Mouse (Mus musculus) heart, embryonic 15.5 days (tissue): ENCODE measurements around the gene Dmxl2. TPM values are rescaled to one million over a fixed set of nuclear protein-coding genes. Genes with fewer than 3 reads are reported as not detected.

ENCODE experiments used
- ATAC-seq: fragments of 200-750 bp; cut with Nextera tagmentation; replicated peaks from 2 replicates; pipeline ENCODE4 v1.8.0; 2017; ENCODE audit warnings: low read depth, moderate TSS enrichment; ENCODE audit not compliant: insufficient number of reproducible peaks, insufficient read depth, low FRiP score
- H3K27ac ChIP-seq: fragments of 300-500 bp; sonication (generic); 2 replicates; pipeline ENCODE4 v1.5.1; 2015; ENCODE audit warnings: mild to moderate bottlenecking, inconsistent platforms
- H3K27me3 ChIP-seq: fragments of 300-500 bp; sonication (generic); 2 replicates; pipeline ENCODE4 v1.6.1; 2015; ENCODE audit warnings: inconsistent platforms
- H3K36me3 ChIP-seq: fragments of 300-500 bp; sonication (generic); 2 replicates; pipeline ENCODE4 v1.6.1; 2015; ENCODE audit warnings: mild to moderate bottlenecking, inconsistent platforms
- H3K4me1 ChIP-seq: fragments of 300-500 bp; sonication (generic); replicated peaks from 2 replicates; pipeline ENCODE4 v1.6.1; 2015; ENCODE audit warnings: inconsistent platforms
- H3K4me2 ChIP-seq: fragments of 300-500 bp; sonication (generic); 2 replicates; pipeline ENCODE4 v1.6.1; 2015; ENCODE audit warnings: inconsistent platforms, mild to moderate bottlenecking, moderate library complexity
- H3K4me3 ChIP-seq: fragments of 300-500 bp; sonication (generic); 2 replicates; pipeline ENCODE4 v1.5.1; 2015; ENCODE audit warnings: mild to moderate bottlenecking, inconsistent platforms
- H3K9ac ChIP-seq: fragments of 300-500 bp; sonication (generic); 2 replicates; pipeline ENCODE4 v1.6.1; 2015; ENCODE audit warnings: mild to moderate bottlenecking, inconsistent platforms
- H3K9me3 ChIP-seq: fragments of 300-500 bp; sonication (generic); replicated peaks from 2 replicates; pipeline ENCODE4 v1.6.1; 2016; ENCODE audit warnings: inconsistent platforms
- WGBS: fragments of 180-500 bp; shearing (Covaris S2); methylation state at CpG from one replicate; pipeline ENCODE4 v1.1.7; 2015; ENCODE audit warnings: mixed read lengths; 5-methylcytosine and 5-hydroxymethylcytosine counted together
- polyA plus RNA-seq: library from polyadenylated mRNA; unstranded; fragments of >200 nt; fragmentation: Nextera tagmentation; extraction: Ambion mirVana; gene quantifications from 2 replicates; pipeline ENCODE4 v1.2.1, GENCODE M21; 2015

Gene Dmxl2
- polyA plus RNA-seq: 7.2 and 7.5 TPM in 2 replicates

DNA sequence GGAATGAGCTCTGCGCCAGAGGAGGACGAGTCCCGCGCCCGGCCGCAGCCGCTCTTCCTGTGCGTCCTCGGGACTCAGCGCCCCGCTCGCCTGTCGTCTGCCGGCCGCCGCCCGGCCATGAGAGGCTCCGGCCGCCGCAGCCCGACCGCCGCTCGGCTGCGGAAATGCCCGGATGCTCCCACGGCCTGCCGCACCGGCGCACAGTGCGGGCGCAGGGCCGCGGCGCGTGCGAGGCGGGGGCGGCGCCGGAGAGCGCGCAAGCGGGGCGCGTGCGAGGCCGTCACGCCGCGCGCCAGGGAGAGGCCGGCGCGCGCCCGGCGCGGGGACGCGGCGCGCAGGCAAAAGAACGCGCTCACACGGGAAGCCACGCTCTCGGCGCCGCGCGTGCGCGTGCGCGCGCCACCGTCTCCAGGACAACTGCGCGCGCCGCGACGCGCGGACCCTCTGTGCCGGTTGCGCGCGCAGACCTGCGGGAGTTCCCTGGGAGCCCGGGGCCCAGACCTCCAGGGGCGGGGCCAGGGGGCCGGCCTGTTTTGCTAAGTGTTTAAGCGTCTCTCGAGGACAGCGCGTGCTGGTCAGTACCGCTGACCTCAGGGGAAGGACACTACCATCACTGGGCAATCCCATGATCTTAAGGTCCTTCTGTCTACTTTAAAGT is at the start of gene Dmxl2:
TSS of gene Dmxl2 (minus strand) at position 174 of the 658 bp plus-strand sequence.
- peak within 1 kb of the TSS; percentile 80 for H3K27ac ChIP-seq
- peak within 1 kb of the TSS; percentile 95 for H3K4me2 ChIP-seq
- peaks cover 6% of the 10 kb centered on the region for H3K4me1 ChIP-seq
- no peaks in the 10 kb centered on the region for H3K36me3 ChIP-seq
- under 1% methylated on average over 88 of the region's 99 CpGs for WGBS
- H3K27me3 ChIP-seq: peaks cover 8% of the 10 kb centered on the region; the same call in 1 of the 2 replicates
- no peaks in the 10 kb centered on the region for H3K9me3 ChIP-seq
- ATAC-seq: peak; percentile 89
- H3K9ac ChIP-seq: peak within 1 kb of the TSS; percentile 78
- H3K4me3 ChIP-seq: peak within 1 kb of the TSS; percentile 88

DNA sequence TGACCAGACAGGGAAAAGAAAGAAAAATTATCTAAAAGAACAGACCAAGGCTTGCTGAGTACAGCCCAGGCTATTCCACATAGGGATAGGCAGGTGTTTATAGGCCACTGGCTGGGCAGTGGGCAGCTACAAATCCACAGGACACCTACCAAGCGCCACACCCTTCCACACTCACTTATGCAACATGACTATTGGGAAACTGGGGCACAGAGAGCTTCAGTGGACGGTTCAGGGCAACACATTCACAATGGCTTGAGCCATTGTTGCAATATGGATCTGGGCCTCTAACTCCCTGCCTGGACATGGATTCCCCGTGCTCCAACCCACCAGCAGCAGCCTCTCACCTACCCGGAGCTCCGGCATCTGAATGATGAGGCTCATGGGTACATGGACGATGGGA is 48.0 kb upstream of the Dmxl2 start:
- Histone ChIP-seq H3K4me1 (no peaks in the 10 kb centered on the region), H3K27ac (no peak overlapping the region), H3K4me2 (no peak overlapping the region), H3K36me3 (no peaks in the 10 kb centered on the region), H3K4me3 (no peak overlapping the region), H3K9ac (no peak overlapping the region), H3K27me3 (no peaks in the 10 kb centered on the region), H3K9me3 (no peaks in the 10 kb centered on the region)
- no peak for ATAC-seq
- WGBS: 84% methylated on average over 6 of the region's 6 CpGs

DNA sequence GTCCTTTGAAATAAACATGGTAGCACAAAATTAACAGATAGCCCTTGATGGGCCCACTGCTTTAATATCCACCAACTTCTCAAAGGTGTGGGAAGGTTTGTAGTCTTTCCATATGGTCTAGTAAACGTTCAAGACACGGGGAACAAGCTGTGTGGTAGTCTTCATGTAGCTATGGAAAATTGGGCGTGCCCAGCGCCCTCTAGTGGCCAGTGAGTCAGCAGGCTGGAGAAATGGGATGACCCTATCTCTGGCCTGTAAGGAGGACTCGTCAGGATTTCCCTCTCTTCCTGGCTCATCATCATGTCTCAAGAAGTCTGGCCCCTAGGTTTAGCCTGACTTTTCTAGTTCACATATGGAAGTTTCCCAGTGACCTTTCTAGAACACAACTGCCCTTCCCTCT is 46.1 kb upstream of the Dmxl2 start:
- WGBS: 17% methylated on average over 5 of the region's 5 CpGs
- Histone ChIP-seq H3K4me3 (no peak overlapping the region), H3K36me3 (no peaks in the 10 kb centered on the region), H3K4me1 (no peaks in the 10 kb centered on the region), H3K27me3 (no peaks in the 10 kb centered on the region), H3K27ac (no peak overlapping the region), H3K4me2 (no peak overlapping the region), H3K9me3 (no peaks in the 10 kb centered on the region), H3K9ac (no peak overlapping the region)
- no peak for ATAC-seq

- Histone ChIP-seq H3K4me2 (no peak overlapping the region), H3K4me3 (no peak overlapping the region), H3K27me3 (no peaks in the 10 kb centered on the region), H3K9me3 (no peaks in the 10 kb centered on the region), H3K4me1 (no peaks in the 10 kb centered on the region), H3K9ac (no peak overlapping the region), H3K36me3 (no peaks in the 10 kb centered on the region), H3K27ac (no peak overlapping the region)
- no peak for ATAC-seq
- WGBS: 90% methylated on average over 4 of the region's 4 CpGs
These were observed 43.5 kb upstream of the Dmxl2 start for GRCm38 (mm10) chr9:54544954-54545315.

- no peaks in the 10 kb centered on the region for H3K36me3 ChIP-seq
- H3K4me1 ChIP-seq: no peaks in the 10 kb centered on the region
- no peaks in the 10 kb centered on the region for H3K27me3 ChIP-seq
- H3K4me2 ChIP-seq: no peak overlapping the region
- H3K4me3 ChIP-seq: no peak overlapping the region
- WGBS: 67% methylated on average over 9 of the region's 9 CpGs
- no peak for ATAC-seq
- H3K9me3 ChIP-seq: no peaks in the 10 kb centered on the region
- H3K9ac ChIP-seq: no peak overlapping the region
- H3K27ac ChIP-seq: no peak overlapping the region
These were observed 43.0 kb upstream of the Dmxl2 start for GRCm38 (mm10) chr9:54544212-54544953.

GRCm38 (mm10) chr9:54540801-54541200 is 39.4 kb upstream of the Dmxl2 start:
- Histone ChIP-seq H3K27ac (no peak overlapping the region), H3K9me3 (no peaks in the 10 kb centered on the region), H3K27me3 (no peaks in the 10 kb centered on the region), H3K36me3 (no peaks in the 10 kb centered on the region), H3K9ac (no peak overlapping the region), H3K4me1 (no peaks in the 10 kb centered on the region), H3K4me2 (no peak overlapping the region), H3K4me3 (no peak overlapping the region)
- 61% methylated on average over 5 of the region's 5 CpGs for WGBS
- ATAC-seq: no peak

DNA sequence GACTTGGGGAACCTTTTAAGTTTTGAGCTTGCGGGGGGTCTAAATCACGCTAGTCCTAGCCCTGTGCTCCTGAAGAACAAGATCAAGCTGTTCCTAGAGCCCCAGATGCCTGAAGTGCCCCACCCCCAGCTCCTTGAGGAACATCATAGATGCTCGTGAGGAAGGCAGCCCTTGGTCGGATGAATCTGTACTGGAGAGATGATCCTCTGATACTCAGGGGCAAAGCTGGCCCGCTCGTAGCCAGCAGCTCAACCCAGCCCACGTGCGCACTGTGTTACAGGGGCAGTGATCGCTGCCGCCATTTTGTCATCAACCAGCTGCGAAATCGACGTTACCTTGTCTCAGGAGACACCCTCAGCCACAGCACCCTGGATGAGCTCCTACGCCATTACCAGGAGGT is 37.3 kb upstream of the Dmxl2 start, which contains the start of gene Sh2d7:
TSS of gene Sh2d7 (plus strand) at position 301 of the 400 bp plus-strand sequence.
- Histone ChIP-seq H3K36me3 (no peaks in the 10 kb centered on the region), H3K9me3 (no peaks in the 10 kb centered on the region), H3K27me3 (no peaks in the 10 kb centered on the region), H3K9ac (no peak within 1 kb of the TSS), H3K4me2 (no peak within 1 kb of the TSS), H3K4me3 (no peak within 1 kb of the TSS), H3K27ac (no peak within 1 kb of the TSS), H3K4me1 (no peaks in the 10 kb centered on the region)
- ATAC-seq: no peak
- 87% methylated on average over 14 of the region's 14 CpGs for WGBS

DNA sequence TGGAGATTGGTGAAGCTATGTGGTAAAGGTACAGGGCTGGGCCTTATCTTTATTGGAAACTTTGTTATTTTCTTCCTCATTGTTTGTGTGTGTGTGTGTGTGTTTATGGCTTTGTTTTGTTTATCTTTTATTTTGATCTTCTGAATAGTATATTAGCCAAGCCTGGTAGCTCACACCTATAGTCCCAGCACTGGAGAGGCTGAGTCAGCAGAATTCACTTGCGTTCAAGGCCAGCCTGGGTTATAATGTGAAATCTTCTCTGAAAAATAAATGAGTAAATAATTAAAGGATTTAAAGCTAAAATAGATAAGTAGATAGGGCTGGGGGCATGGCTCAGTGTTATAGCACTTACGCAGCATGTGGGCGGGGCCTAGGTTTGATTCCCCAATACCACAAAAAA is 36.8 kb upstream of the Dmxl2 start:
- H3K4me1 ChIP-seq: no peaks in the 10 kb centered on the region
- H3K27me3 ChIP-seq: no peaks in the 10 kb centered on the region
- WGBS: 91% methylated on average over 3 of the region's 3 CpGs
- H3K9ac ChIP-seq: no peak overlapping the region
- H3K36me3 ChIP-seq: no peaks in the 10 kb centered on the region
- ATAC-seq: no peak
- no peak overlapping the region for H3K4me2 ChIP-seq
- no peak overlapping the region for H3K27ac ChIP-seq
- H3K4me3 ChIP-seq: no peak overlapping the region
- H3K9me3 ChIP-seq: no peaks in the 10 kb centered on the region

GRCm38 (mm10) chr9:54537480-54537879 is 36.1 kb upstream of the Dmxl2 start:
- no peaks in the 10 kb centered on the region for H3K27me3 ChIP-seq
- no peaks in the 10 kb centered on the region for H3K9me3 ChIP-seq
- H3K4me1 ChIP-seq: no peaks in the 10 kb centered on the region
- no peak overlapping the region for H3K4me2 ChIP-seq
- H3K27ac ChIP-seq: no peak overlapping the region
- no peak overlapping the region for H3K9ac ChIP-seq
- no peaks in the 10 kb centered on the region for H3K36me3 ChIP-seq
- ATAC-seq: no peak
- 77% methylated on average over 3 of the region's 3 CpGs for whole genome bisulfite sequencing
- H3K4me3 ChIP-seq: no peak overlapping the region

DNA sequence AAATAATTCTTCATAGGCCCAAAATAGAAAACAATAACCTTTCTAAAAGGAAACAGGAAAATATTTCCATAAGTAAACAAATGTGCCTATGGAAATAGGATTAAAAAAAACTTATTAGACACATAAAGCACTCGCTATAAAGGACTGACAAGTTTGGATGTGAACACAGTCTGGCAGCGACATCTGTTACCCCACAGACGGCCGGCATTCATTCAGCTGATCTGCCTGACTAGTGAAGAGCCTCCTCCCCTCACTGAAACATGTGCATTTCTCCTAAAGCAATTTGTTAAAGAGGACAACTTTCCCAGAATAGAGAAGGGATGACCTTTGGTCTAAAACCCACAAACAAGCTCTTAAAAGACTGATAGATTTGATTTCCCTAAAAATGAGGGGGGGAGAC is 35.6 kb upstream of the Dmxl2 start:
- H3K36me3 ChIP-seq: no peaks in the 10 kb centered on the region
- no peak overlapping the region for H3K4me2 ChIP-seq
- 57% methylated on average over 4 of the region's 4 CpGs for WGBS
- no peak overlapping the region for H3K4me3 ChIP-seq
- no peak for ATAC-seq
- H3K27me3 ChIP-seq: no peaks in the 10 kb centered on the region
- H3K9me3 ChIP-seq: no peaks in the 10 kb centered on the region
- H3K27ac ChIP-seq: no peak overlapping the region
- no peak overlapping the region for H3K9ac ChIP-seq
- no peaks in the 10 kb centered on the region for H3K4me1 ChIP-seq

DNA sequence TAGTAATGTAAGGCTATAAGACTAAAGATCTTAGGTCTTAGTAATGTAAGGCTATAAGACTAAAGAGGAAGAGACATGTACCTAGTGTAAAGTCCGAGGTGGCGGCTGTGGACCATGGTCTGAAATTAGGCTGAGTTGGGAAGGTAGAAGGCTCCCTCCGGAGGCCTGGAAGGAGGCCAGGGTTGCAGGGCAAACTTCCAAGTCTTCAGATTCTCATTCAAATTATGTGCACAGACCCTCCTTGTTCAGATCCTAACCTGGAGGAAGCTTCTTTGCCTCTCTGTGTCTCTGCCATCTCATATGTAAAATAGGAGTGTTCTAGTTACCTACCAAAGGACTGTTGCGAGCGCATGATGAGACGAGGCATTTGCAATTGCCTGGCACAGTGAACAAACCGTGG is 34.8 kb upstream of the Dmxl2 start:
- Histone ChIP-seq H3K4me3 (no peak overlapping the region), H3K4me2 (no peak overlapping the region), H3K36me3 (no peaks in the 10 kb centered on the region), H3K9me3 (no peaks in the 10 kb centered on the region), H3K9ac (no peak overlapping the region), H3K27ac (no peak overlapping the region), H3K4me1 (no peaks in the 10 kb centered on the region), H3K27me3 (no peaks in the 10 kb centered on the region)
- 79% methylated on average over 7 of the region's 7 CpGs for WGBS
- no peak for ATAC-seq

DNA sequence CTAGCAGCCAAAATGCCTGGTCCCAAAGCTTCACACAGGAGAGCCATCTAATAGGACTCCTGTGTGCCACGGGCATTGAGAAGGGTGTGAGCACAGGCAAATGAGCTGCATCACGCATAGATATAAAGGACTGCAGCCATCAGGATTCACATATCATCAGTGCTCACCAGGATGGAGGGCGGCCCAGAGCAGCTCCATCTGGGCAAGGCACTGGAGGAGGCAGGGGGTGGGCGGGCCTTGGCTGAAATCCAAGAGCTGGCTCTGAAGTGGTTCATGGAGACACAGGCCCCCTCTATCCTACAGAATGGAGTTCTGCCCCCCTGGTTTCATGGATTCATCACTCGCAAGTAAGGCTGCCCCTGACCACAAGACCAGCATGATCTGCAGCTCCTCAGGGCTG is 32.5 kb upstream of the Dmxl2 start:
- Histone ChIP-seq H3K27me3 (no peaks in the 10 kb centered on the region), H3K4me3 (no peak overlapping the region), H3K36me3 (no peaks in the 10 kb centered on the region), H3K4me1 (no peaks in the 10 kb centered on the region), H3K4me2 (no peak overlapping the region), H3K9ac (no peak overlapping the region), H3K27ac (no peak overlapping the region), H3K9me3 (no peaks in the 10 kb centered on the region)
- ATAC-seq: no peak
- WGBS: 46% methylated on average over 5 of the region's 5 CpGs
